Mouse (Mus musculus) C2C12 (cell line): ENCODE data around the gene 1700122O11Rik.

Experiments
- CEBPB ChIP-seq: IDR thresholded peaks from one replicate; pipeline ENCODE4 v1.6.1; 2011; ENCODE audit warnings: low read depth, mild to moderate bottlenecking, control low read depth, moderate library complexity
- CTCF ChIP-seq: IDR thresholded peaks from one replicate; pipeline ENCODE4 v1.5.1; 2011; ENCODE audit not compliant: control insufficient read depth, insufficient read depth, insufficient read length
- MAX ChIP-seq: IDR thresholded peaks from one replicate; pipeline ENCODE4 v1.6.1; 2011; ENCODE audit warnings: mild to moderate bottlenecking, control low read depth

GRCm38 (mm10) chr17:48051638-48052337 lies 13.7 kb upstream of the 1700122O11Rik start:
- no peak for TF ChIP-seq CTCF
- no peak for TF ChIP-seq MAX
- no peak for TF ChIP-seq CEBPB
